Mouse (Mus musculus): ENCODE measurements at regions not wholly inside any gene's neighbourhood (a gene's known extent, or its start where the extent isn't known, plus 50 kb on each side); places are given as distances from the start of the nearest gene placed in this dataset.

GRCm38 (mm10) chr9:35363936-35364335, 57.0 kb upstream of the Cdon start:
- Histone ChIP-seq H3K9ac (ENCODE audit: insufficient read depth, low read depth) (no peak overlapping the region), H3K4me3 (replicated peaks in 1 of 3; ENCODE audit: low read depth in 2 of 3, low read length in 2 of 3, poor library complexity in 1 of 3) (no peak overlapping the region), H3K36me3 (replicated peaks in 1 of 2; ENCODE audit: control insufficient read depth in 1 of 2, insufficient read depth in 1 of 2, low read length in 1 of 2) (no peaks in the 10 kb centered on the region), H3K4me2 (ENCODE audit: insufficient read depth, low read depth, poor library complexity, severe bottlenecking) (no peak overlapping the region), H3K4me1 (ENCODE audit: control insufficient read depth in 1 of 2, insufficient read depth in 2 of 2) (peaks cover 2 to 3% of the 10 kb centered on the region in 2 experiments; a peak in 2 of 4 replicates), H3K27me3 (replicated peaks) (no peaks in the 10 kb centered on the region), H3K27ac (ENCODE audit: insufficient read depth, low read depth) (no peak overlapping the region), H3K9me3 (replicated peaks; ENCODE audit: low read length) (no peaks in the 10 kb centered on the region), H3K79me2 (replicated peaks; ENCODE audit: control insufficient read depth, extremely low read depth, insufficient read depth, poor library complexity, severe bottlenecking) (no peaks in the 10 kb centered on the region; the same call in 1 of the 2 replicates)
- dilution Hi-C loops (cut with MboI; ENCODE audit: extremely low pct_ligation_motif_present, extremely low pct_unique_long_range_greater_than_20kb, low sequenced_read_pairs), result no loop called here
- no peak for TF ChIP-seq UBTF (IDR thresholded peaks at IDR 0.05; ENCODE audit: low read depth, low read length)
- no peak for TF ChIP-seq GABPA (IDR thresholded peaks at IDR 0.05; ENCODE audit: insufficient replicate concordance, low read depth, low read length)
- no peak for TF ChIP-seq MEF2A (IDR thresholded peaks at IDR 0.05; ENCODE audit: borderline replicate concordance, low read depth, low read length)
- no peak for TF ChIP-seq ZC3H11A (IDR thresholded peaks at IDR 0.05; ENCODE audit: low read depth, low read length)
- no peak for DNase-seq (ENCODE audit: extremely low read depth)
- in situ Hi-C loops (cut with MboI; ENCODE audit: low pct_ligation_motif_present, low pct_unique_long_range_greater_than_20kb, low sequenced_read_pairs), result no loop called here

GRCm38 (mm10) chr9:35365975-35366374, 55.0 kb upstream of the Cdon start:
- H3K36me3 ChIP-seq (replicated peaks in 1 of 2; ENCODE audit: control insufficient read depth in 1 of 2, insufficient read depth in 1 of 2, low read length in 1 of 2), result no peaks in the 10 kb centered on the region
- H3K27ac ChIP-seq (ENCODE audit: insufficient read depth, low read depth), result no peak overlapping the region
- DNase-seq (ENCODE audit: extremely low read depth), result no peak
- in situ Hi-C loops (cut with MboI; ENCODE audit: low pct_ligation_motif_present, low pct_unique_long_range_greater_than_20kb, low sequenced_read_pairs), result no loop called here
- peaks cover 2 to 3% of the 10 kb centered on the region in 2 experiments; a peak in 2 of 4 replicates for H3K4me1 ChIP-seq (ENCODE audit: control insufficient read depth in 1 of 2, insufficient read depth in 2 of 2)
- dilution Hi-C loops (cut with MboI; ENCODE audit: extremely low pct_ligation_motif_present, extremely low pct_unique_long_range_greater_than_20kb, low sequenced_read_pairs), result no loop called here
- no peaks in the 10 kb centered on the region for H3K9me3 ChIP-seq (replicated peaks; ENCODE audit: low read length)
- no peaks in the 10 kb centered on the region; the same call in 1 of the 2 replicates for H3K79me2 ChIP-seq (replicated peaks; ENCODE audit: control insufficient read depth, extremely low read depth, insufficient read depth, poor library complexity, severe bottlenecking)
- no peaks in the 10 kb centered on the region for H3K27me3 ChIP-seq (replicated peaks)
- H3K9ac ChIP-seq (ENCODE audit: insufficient read depth, low read depth), result no peak overlapping the region
- no peak overlapping the region for H3K4me2 ChIP-seq (ENCODE audit: insufficient read depth, low read depth, poor library complexity, severe bottlenecking)
- no peak overlapping the region for H3K4me3 ChIP-seq (replicated peaks in 1 of 3; ENCODE audit: low read depth in 2 of 3, low read length in 2 of 3, poor library complexity in 1 of 3)
- TF ChIP-seq CHD2 (IDR thresholded peaks at IDR 0.05; ENCODE audit: low read length), result no peak
- no peak for TF ChIP-seq GABPA (IDR thresholded peaks at IDR 0.05; ENCODE audit: insufficient replicate concordance, low read depth, low read length)
- no peak for TF ChIP-seq JUND (conservative IDR thresholded peaks at IDR 0.05; ENCODE audit: low read depth, low read length)
- TF ChIP-seq USF1 (IDR thresholded peaks at IDR 0.05; ENCODE audit: low read depth, low read length), result no peak
- TF ChIP-seq HCFC1 (IDR thresholded peaks at IDR 0.05; ENCODE audit: low read depth, low read length), result no peak
- TF ChIP-seq ZNF384 (IDR thresholded peaks at IDR 0.05; ENCODE audit: low read depth, low read length), result no peak

- Histone ChIP-seq H3K9me3 (replicated peaks; ENCODE audit: low read length) (no peaks in the 10 kb centered on the region), H3K79me2 (replicated peaks; ENCODE audit: control insufficient read depth, extremely low read depth, insufficient read depth, poor library complexity, severe bottlenecking) (no peaks in the 10 kb centered on the region; the same call in 1 of the 2 replicates), H3K4me3 (replicated peaks in 1 of 3; ENCODE audit: low read depth in 2 of 3, low read length in 2 of 3, poor library complexity in 1 of 3) (no peak overlapping the region), H3K27ac (ENCODE audit: insufficient read depth, low read depth) (no peak overlapping the region), H3K27me3 (replicated peaks) (no peaks in the 10 kb centered on the region), H3K9ac (ENCODE audit: insufficient read depth, low read depth) (no peak overlapping the region), H3K36me3 (replicated peaks in 1 of 2; ENCODE audit: control insufficient read depth in 1 of 2, insufficient read depth in 1 of 2, low read length in 1 of 2) (no peaks in the 10 kb centered on the region), H3K4me1 (ENCODE audit: control insufficient read depth in 1 of 2, insufficient read depth in 2 of 2) (peaks cover 2 to 3% of the 10 kb centered on the region in 2 experiments; a peak in 2 of 4 replicates), H3K4me2 (ENCODE audit: insufficient read depth, low read depth, poor library complexity, severe bottlenecking) (no peak overlapping the region)
- in situ Hi-C loops (cut with MboI; ENCODE audit: low pct_ligation_motif_present, low pct_unique_long_range_greater_than_20kb, low sequenced_read_pairs), result no loop called here
- TF ChIP-seq MEF2A (IDR thresholded peaks at IDR 0.05; ENCODE audit: borderline replicate concordance, low read depth, low read length) (no peak), MAZ (IDR thresholded peaks at IDR 0.05; ENCODE audit: low read depth, low read length) (no peak), IRF4 (IDR thresholded peaks at IDR 0.05; ENCODE audit: low read depth, low read length) (no peak), ZNF384 (IDR thresholded peaks at IDR 0.05; ENCODE audit: low read depth, low read length) (no peak), CHD2 (IDR thresholded peaks at IDR 0.05; ENCODE audit: low read length) (no peak), JUN (IDR thresholded peaks at IDR 0.05; ENCODE audit: insufficient read depth, low read depth, low read length) (no peak), BHLHE40 (IDR thresholded peaks at IDR 0.05; ENCODE audit: low read depth, low read length) (no peak), TCF12 (IDR thresholded peaks at IDR 0.05; ENCODE audit: low read depth, low read length) (no peak), RAD21 (IDR thresholded peaks at IDR 0.05; ENCODE audit: low read depth, low read length) (no peak), UBTF (IDR thresholded peaks at IDR 0.05; ENCODE audit: low read depth, low read length) (no peak)
- no peak for DNase-seq (ENCODE audit: extremely low read depth)
- dilution Hi-C loops (cut with MboI; ENCODE audit: extremely low pct_ligation_motif_present, extremely low pct_unique_long_range_greater_than_20kb, low sequenced_read_pairs), result no loop called here
Observed at GRCm38 (mm10) chr9:35369063-35369462, 51.9 kb upstream of the Cdon start.
